Mouse (Mus musculus): ENCODE measurements at regions not wholly inside any gene's neighbourhood (a gene's known extent, or its start where the extent isn't known, plus 50 kb on each side); places are given as distances from the start of the nearest gene placed in this dataset.

DNA sequence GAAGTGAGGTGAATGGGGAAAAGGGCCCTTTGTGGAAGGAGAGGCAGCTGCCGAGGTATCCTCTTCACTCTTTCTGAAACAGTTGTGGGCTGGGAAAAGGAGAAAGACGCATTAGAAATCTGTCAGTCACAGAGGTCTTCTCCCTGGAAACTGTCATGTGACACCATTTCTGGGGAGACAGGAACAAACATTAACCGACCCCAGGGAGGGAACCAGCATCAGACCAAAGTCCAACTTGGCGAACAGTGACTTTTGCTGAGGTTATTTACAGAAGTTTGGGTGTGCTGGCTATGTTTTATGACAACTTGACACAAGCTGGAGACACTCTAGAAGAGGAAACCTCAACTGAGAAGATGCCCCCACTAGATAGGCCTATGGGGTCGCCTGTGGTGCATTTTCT, 506.9 kb downstream of the Tshz3 start:
- no peak for ATAC-seq (replicated peaks; ENCODE audit: low read depth, poor library complexity, severe bottlenecking)

DNA sequence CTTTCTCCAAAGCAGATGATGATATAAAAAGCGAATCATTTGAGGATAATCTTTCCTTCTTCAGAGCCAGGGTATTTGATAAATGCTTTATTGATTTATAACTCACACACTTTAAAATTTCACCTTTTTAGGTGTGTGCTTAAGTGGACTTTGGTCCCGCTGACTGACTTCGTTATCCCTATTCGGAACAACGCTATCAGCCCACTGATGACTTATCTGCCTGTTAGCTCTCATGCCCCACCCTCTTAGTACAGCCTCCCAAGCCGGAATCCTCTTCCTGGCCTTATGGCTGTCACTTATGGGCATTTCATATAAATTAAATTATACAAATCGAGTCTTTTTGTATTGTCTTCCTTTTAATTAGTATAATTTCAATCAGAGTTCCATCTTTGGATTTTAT, 510.4 kb downstream of the Tshz3 start:
- ATAC-seq (replicated peaks; ENCODE audit: low read depth, poor library complexity, severe bottlenecking): no peak

DNA sequence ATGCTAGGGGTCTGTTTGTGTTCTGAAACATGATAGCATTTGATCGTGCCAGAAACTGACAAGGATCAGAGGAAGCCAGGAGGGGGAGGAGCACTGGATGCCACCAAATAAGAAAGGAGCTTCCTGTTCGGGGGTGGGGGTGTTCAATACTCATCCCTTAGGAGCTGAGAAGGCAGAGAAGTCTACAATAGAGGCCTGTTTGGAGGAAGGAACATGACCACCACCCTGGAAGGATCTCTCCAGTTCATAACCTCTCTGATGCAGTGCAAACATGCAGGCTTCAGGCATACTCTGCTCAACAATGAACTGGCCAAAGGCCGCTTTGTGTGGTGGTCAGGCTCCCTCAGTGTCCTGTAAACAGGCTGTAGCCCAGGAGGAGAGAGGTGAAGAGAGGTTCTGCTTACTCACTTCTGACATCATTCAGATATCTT, 515.8 kb downstream of the Tshz3 start:
- no peak for ATAC-seq (replicated peaks; ENCODE audit: low read depth, poor library complexity, severe bottlenecking)

DNA sequence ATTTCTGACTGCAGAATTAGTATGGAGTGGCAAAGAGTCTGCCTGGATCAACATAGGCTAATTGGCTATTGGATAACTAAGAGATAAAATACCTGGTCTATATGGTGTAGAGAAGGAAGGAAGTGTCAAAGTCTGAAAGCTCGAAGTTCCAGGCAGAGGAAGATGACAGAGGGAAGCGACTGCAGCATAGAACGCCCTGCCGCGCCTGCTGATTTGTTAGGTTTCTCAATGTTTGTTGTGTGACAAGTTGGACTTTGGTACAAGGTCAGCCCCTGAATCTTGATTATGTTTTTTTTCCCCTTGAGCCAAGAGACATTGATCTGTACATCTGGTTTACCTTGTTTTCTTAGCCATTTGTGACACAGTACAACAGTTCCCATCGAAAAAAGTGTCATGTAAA, 517.6 kb downstream of the Tshz3 start:
- no peak for ATAC-seq (replicated peaks; ENCODE audit: low read depth, poor library complexity, severe bottlenecking)

DNA sequence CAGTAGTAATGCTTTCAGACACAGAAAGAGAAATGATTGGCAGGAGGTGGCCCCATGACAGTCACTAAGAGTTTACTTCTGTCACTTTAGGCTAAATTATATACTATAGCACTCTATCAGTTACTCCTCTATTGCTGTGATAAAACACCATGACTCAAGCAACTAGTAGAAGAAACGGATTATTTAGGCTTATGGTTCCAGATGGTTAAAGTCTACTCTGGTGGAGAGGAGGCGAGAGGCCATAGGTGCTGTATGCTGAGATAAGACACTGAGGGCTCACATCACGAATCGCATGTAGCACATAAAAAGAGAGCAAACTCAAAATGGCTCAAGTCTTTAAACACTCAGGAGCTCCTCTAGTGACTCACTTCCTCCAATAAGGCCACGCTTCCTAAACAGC, 522.6 kb downstream of the Tshz3 start:
- ATAC-seq (replicated peaks; ENCODE audit: low read depth, poor library complexity, severe bottlenecking): no peak

DNA sequence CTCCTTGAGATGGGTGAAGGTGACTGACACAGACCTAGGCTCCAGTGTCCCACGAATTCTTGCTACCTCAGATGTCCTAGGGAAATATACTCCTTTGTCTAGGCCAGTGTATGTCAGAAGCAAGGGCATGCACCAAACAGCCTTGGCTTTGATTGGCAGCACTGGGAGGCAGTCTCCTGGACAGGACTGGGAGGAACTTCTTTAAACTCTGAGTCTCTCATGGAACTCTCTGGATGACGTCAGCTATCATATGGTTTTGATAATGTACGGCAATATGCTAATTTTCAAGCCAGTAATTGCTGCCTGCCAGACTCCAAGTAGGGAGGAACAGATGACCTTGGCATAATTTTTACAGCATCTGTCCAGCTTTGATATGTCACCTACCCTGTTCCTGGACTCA, 528.5 kb downstream of the Tshz3 start:
- no peak for ATAC-seq (replicated peaks; ENCODE audit: low read depth, poor library complexity, severe bottlenecking)

DNA sequence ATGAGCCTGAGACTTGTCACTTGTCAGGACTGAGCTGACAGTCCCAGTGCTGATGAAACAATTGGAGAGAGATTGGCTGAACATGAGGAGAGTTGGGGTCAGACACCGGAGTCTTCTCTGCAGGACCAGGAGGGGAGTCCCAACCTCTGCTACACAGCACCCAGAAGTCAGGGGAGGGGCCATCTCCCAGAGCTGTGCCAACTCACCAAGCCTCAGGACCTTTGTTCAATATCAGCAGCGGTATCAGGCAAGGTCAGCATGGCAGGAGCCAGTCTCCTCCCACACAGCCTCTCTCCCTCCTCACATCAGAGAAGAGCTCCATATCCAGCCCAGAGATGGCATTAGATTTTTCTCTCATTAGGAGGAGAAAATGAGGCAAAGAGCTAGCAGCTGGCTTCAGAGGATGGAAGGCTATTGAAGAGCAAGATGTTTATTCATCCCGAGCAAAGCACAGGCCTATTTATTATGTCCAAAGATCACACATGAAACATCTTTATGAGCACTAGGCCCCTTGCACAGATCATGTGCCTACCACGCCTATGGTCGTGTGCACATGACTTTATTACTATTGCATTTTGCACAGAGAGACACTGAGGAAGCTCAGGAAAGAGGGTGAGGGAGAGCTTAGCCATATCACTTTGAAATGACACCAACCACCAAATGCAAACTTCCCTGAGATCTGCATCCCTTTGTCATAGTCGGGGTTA, 532.9 kb downstream of the Tshz3 start:
- ATAC-seq (replicated peaks; ENCODE audit: low read depth, poor library complexity, severe bottlenecking): no peak

DNA sequence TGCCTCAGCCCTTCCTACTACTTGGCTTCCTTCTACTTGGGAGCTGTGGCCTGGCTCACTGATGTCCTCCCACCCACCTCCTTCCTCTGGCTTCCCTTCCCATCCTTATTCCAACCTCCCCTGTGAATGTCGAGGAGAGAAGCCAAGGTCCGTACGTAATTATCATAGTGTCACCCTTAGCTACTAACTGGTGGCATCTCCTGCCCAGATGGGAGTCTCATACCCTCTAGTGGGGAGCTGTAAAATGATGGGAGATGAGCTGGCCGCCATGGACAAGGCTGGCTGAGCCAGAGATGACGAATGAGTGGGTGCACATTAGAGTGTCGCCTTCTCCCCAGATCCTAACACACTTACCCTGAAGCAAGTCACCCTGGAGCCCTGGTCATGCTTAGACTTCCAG, 532.6 kb downstream of the Zfp536 start:
- no peak for ATAC-seq (replicated peaks; ENCODE audit: low read depth, poor library complexity, severe bottlenecking)

DNA sequence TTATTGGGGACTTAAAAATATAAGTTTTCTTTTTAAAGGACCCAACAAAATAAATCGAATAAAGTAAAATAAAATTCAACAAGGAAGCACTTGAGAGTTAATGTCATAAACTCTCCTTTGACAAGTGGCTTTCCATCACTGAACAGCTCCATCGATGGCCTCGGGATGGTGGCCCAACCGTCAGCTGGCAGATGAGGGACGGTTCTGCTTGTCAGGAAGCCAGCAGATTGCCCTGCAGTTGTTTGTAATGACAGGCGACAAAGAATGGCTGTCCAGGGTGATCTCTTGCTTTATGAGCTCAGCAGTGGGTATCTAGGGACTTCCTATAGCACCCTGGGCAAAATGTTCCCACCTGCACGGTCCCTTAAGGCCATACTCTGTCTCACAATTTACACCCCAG, 531.7 kb downstream of the Zfp536 start:
- no peak for ATAC-seq (replicated peaks; ENCODE audit: low read depth, poor library complexity, severe bottlenecking)

DNA sequence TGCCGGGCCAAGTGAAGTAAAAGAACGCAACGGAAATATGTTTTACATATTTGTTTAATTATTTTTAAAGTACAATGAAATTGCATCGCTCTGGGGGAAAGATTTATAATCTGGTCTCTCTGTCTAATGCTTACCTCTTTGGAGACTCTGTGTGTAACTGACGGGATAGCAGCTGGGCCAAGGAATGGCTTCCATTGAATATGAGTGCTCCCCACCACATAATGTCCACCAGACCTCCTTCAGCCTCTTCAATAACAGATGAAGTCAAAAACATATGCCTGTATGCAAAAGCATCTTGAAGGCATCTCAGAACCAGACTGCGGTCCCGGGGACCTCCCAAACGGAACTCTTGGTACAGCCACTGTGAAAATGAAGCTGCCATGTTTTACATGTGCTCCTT, 531.0 kb downstream of the Zfp536 start:
- no peak for ATAC-seq (replicated peaks; ENCODE audit: low read depth, poor library complexity, severe bottlenecking)

DNA sequence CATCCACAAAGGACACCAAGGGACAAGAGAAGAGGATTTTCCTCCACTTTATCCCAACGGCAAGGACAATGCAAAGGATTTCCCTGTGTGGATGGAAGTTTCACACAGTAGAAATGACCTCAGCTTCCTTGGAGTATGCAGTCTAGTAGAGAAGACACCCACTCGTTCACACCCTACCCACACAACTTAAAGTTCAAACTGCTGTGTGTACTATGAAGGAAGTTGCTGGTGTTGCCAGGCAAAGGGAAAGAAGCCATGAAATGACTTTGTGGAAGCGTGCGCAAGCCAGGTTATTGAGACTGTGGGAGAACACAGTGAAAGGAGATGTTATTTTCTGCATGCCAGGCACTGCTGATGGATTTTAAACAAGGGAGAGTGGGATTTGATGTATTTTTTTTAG, 527.3 kb downstream of the Zfp536 start:
- no peak for ATAC-seq (replicated peaks; ENCODE audit: low read depth, poor library complexity, severe bottlenecking)

DNA sequence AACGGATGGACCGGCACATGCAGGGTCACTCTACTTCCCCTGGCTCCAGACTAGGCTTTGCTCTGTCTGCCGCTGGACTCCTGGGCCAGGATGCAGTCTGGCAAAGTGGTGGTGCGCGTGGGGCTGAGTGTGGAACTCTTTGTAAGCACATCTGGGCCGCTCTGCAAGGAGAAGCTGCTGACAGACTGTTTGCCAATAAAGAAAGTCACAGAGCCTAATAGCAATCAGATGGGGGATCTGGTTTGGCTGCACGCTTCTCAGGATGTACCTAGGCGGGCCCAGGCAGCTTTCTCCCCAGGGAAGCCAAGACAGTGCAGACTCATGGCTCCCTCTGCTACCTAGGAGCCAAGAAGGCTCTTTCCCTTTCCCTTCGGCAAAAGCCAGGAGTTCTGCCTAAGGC, 519.0 kb downstream of the Zfp536 start:
- ATAC-seq (replicated peaks; ENCODE audit: low read depth, poor library complexity, severe bottlenecking): no peak

DNA sequence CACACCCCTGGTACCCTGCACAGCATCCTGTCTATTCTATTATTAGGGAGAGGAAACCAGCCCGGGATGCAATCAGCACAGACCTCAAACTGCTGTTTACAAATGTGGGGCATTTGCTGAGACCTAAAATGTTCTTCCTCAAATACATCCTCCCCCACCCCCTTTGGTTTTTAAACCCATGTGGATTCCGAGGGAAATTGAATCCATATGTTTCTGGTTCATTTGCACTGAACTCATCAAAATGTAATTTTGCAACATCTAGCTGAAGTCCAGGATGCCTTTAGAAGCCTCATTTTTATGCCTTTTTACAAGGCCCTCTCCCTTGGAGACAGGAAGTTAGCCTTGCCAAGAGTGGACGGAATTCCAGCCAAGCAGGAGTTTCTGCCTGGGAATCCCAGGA, 517.6 kb downstream of the Zfp536 start:
- ATAC-seq (replicated peaks; ENCODE audit: low read depth, poor library complexity, severe bottlenecking): no peak

DNA sequence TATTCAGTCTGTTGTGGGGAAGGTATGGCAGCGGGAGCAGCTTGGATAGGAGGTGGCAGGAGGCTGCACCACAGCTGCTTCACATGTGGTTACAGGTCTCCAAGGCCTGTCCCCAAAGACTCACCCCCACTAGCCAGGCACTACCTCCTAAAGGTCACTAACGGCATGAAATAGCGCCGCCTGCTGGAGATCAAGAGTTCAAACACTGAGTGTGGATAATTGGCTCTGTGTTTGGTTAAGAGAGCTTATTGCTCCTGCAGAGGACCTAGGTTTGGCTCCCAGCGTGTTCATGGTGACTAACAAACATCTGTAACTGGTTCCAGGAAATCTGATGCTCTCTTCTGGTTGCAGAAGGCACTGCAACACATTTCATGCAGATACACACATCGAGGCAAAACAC, 514.1 kb downstream of the Zfp536 start:
- no peak for ATAC-seq (replicated peaks; ENCODE audit: low read depth, poor library complexity, severe bottlenecking)

DNA sequence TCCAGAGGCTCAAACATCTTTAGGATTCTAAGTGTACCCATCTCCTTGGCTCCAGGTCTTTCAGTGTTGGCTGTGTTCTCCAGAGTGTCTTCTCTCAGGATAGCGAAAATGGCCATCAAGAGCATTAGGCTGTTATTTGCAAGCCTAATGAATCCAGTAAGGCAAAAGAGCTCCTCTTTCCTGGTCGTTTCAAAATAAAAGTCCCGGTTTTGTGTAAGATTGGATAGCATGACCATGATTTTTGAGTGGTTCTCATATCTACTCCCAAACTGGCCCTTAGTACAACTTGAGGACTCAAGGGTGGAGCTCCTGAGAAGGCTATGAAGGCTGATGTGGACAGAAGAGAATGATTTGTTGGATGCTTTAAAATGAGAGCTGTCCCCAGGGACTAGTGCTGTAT, 510.6 kb downstream of the Zfp536 start:
- ATAC-seq (replicated peaks; ENCODE audit: low read depth, poor library complexity, severe bottlenecking): no peak

DNA sequence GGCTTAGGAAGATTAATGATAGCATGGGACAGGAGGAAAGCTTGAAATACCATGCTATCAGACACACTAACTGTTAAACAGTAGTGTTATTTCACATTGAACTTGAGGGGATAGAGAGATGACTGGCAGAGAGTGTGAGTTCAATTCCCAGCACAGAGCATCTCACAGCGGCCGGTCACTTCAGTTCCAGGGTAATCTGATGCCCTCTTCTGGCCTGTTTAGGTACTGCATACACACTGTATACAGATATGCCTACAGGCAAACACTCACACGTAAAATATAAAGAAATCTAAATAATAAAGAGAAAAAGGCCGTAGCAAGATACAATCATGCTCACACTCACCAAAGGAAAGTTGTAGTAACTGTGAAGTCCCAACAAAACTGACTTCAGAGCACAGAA, 506.0 kb downstream of the Zfp536 start:
- no peak for ATAC-seq (replicated peaks; ENCODE audit: low read depth, poor library complexity, severe bottlenecking)

DNA sequence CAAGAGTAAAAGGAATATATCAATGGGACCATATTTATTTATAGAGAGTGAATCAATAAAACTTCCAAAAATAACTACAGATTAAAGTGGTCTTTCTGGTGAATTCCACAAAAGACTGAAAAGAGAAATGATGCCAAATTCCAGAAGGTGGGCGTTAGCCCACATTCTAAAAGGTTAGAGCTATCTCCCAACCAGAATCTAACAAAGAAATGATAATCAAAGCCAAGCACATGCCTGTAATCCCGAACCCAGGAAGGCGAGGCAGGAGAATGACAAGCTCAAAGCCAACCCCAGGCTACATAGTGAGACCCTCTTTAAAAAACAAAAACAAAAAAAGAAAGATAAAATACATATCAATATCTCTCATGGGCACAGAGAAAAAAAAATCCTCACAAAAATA, 502.6 kb downstream of the Zfp536 start:
- no peak for ATAC-seq (replicated peaks; ENCODE audit: low read depth, poor library complexity, severe bottlenecking)

DNA sequence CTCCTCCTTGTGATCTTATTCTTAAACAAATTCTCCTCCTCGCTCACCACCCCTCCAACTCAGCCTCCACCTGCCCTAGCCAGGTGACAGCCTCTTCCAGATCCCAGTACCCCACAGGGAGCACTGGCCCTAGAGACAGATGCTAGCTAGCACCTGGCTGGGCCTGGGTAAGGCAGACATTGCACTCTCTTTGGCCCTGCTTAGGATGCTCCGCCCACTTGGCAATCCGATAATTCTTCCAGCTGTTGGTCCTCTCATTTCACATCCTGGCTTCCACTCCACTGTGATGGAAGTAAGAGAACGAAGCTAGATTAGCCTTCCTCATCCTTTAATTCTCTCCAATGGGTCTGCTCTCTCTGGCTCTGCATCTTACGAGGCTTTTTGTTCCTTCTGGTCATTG, 483.4 kb downstream of the Zfp536 start:
- ATAC-seq (replicated peaks; ENCODE audit: low read depth, poor library complexity, severe bottlenecking): no peak

DNA sequence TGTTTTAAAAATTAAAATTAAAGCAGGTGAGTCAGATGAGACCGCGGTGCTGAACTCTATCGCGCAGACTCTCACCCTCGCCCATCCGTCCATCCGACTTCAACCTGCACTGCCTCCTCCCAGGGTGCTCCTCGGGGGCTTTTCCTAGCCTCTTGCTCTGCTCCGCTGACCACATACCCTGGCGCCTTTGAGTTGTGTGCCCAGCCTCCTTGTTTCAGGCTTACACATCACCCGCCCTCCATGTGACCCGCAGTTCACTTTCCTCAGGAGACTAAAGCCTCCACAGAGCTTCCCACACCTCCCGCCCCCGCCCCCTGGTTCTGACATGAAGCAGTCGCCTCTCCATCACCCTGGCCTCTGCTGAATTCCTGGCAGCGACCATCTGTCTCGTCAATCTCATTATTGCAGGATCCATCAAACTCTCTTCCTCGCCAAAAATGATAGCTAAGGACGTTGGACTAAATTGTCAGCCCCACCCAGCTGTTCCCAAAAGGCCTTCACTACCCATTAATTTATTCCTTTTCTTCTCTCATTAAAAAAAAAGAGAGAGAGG, 482.9 kb downstream of the Zfp536 start:
- ATAC-seq (replicated peaks; ENCODE audit: low read depth, poor library complexity, severe bottlenecking): no peak

DNA sequence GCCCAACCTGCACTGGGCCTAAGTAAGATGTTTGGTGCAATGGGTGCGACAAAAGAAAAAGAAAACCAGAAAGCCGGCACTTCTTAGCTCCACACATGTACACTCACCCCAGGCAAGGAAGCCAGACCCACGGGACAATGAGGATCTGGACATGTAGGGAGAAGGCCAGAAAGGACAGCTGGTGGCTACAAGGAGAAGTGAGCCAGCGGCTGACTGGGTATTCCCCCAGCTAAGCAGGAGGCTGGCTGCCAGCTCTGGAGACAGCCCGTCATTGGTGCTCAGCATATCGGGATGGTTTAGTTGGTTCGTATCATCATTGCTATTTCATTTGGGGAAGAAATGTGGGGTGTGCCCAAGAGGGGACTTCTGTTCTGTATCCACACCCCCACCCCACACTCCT, 481.7 kb downstream of the Zfp536 start:
- no peak for ATAC-seq (replicated peaks; ENCODE audit: low read depth, poor library complexity, severe bottlenecking)

DNA sequence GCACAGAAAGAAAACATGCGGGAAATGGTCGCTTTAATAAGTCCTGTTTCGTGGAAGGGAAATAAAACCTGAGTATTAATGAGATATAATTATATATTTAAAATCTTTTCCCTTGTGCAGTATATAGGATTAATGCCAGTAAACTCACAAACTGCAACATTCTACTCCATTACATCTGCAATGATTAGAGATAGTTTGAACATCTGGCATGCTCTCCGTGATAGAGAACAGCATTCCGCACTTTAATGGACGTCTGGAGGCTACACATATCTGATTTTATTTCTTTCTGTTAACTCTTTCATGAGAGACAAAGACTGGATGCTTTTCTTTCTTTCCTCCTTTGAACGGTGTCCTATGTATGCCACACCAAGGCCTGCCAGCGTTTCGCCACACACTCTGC, 480.9 kb downstream of the Zfp536 start:
- ATAC-seq (replicated peaks; ENCODE audit: low read depth, poor library complexity, severe bottlenecking): no peak

DNA sequence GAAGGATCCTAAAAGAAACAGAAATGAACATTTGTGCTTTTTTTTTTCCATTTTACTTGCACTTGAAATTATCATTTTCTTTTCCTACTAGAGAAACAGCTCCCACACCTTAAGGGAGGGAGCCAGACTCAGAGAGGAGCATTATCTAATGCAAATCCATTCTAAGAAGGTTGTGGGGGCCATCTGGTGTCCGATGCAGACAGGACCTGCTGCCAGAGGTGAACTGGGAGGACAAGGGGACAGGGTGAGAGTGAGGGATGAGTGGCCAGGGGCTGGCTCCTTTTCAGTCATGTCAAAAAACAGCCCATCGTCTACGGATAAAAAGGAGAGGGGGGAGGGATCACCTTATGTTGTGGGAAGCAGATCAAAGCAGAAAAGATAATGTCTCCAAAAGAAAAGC, 474.6 kb downstream of the Zfp536 start:
- no peak for ATAC-seq (replicated peaks; ENCODE audit: low read depth, poor library complexity, severe bottlenecking)

All from common myeloid progenitor, adult 5-6 weeks (primary cell).